8 mouse cellular contexts compared by ENCODE assay signal in the genomic region with DNA sequence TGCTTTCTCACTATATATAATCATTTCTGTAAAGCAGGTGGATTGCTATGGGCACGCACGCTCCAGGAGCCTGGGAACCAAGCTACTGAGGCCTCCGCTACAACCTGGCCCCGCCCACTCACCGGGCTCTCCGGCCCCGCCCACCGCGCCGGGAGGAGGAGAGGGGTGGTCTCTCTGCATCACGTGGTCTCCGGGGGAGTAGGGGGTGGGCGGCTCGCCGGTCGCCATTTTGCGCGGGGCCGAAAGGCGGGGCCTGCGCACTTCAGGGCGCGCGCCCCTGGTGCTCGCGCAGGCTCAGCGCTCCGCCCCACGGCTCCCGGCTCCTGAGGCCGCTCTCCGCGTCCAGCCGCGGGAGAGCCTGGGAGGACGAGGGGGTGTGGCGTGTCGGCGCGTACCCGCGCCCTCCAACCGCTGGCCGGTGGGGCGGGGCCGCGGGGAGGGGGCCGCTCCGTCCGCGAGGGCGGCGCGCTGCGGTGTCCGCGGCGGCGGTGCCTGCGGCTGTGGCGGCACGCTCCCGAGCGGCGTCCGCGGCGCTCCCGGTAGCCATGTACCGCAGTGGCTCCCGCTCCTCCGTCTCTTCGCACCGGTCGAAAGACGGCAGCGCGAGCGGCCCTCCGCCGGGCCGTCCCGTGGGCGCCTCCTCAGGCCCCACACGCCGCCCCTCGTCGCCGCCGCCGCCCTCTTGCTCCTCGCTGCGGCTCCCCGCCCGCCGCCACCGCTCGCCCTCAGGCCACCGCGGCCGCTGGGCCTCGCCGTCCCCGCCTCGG. TPM values are rescaled to one million over a fixed set of nuclear protein-coding genes. Genes with fewer than 3 reads are reported as not detected.
DNase-seq lines count a peak whose midpoint lies in the region; ATAC-seq and TF ChIP-seq lines count a peak whose summit lies in the region.

A gene (plus strand): TSS at position 438 of the 767 bp plus-strand sequence.

- peak within 1 kb of the TSS; percentile 92 for H3K9ac ChIP-seq in embryonic facial prominence, embryonic 15.5 days
- H3K9ac ChIP-seq in limb, embryonic 14.5 days (ENCODE audit: low read depth, low read length, severe bottlenecking) = peak within 1 kb of the TSS; percentile 94
- H3K9ac ChIP-seq in midbrain, postnatal 0 days (replicated peaks; ENCODE audit: low read length, poor library complexity, severe bottlenecking) = peak within 1 kb of the TSS; percentile 99

- peak; percentile 98 for ATAC-seq in embryonic facial prominence, embryonic 15.5 days (ENCODE audit: insufficient number of reproducible peaks, low FRiP score, low TSS enrichment, low read depth)
- ATAC-seq in limb, embryonic 14.5 days (ENCODE audit: low FRiP score, low read depth) = peak; percentile 99
- peak; percentile 97 for ATAC-seq in midbrain, postnatal 0 days (ENCODE audit: low FRiP score)

- H3K27ac ChIP-seq in bone marrow, adult 2 months (ENCODE audit: control insufficient read depth, insufficient read depth, low read depth, low read length, poor library complexity) = peak within 1 kb of the TSS; percentile 88
- peak within 1 kb of the TSS; percentile 85 for H3K27ac ChIP-seq in embryonic facial prominence, embryonic 15.5 days (replicated peaks)
- H3K27ac ChIP-seq in limb, embryonic 14.5 days (replicated peaks; ENCODE audit: low read depth, low read length) = peak within 1 kb of the TSS; percentile 81
- H3K27ac ChIP-seq in midbrain, postnatal 0 days (ENCODE audit: low read depth, low read length) = peak within 1 kb of the TSS; percentile 91

- H3K4me2 ChIP-seq in embryonic facial prominence, embryonic 15.5 days (replicated peaks) = peak within 1 kb of the TSS; percentile 68
- peak within 1 kb of the TSS; percentile 83 for H3K4me2 ChIP-seq in limb, embryonic 14.5 days (replicated peaks; ENCODE audit: low read depth, low read length, severe bottlenecking)
- peak within 1 kb of the TSS; percentile 83 for H3K4me2 ChIP-seq in midbrain, postnatal 0 days (ENCODE audit: low read depth, low read length, poor library complexity, severe bottlenecking)

- H3K4me3 ChIP-seq in bone marrow, adult 2 months (replicated peaks; ENCODE audit: control insufficient read depth, low read depth, low read length) = peak within 1 kb of the TSS; percentile 44
- peak within 1 kb of the TSS; percentile 77 for H3K4me3 ChIP-seq in embryonic facial prominence, embryonic 15.5 days (replicated peaks)
- peak within 1 kb of the TSS; percentile 89 for H3K4me3 ChIP-seq in limb, embryonic 14.5 days (replicated peaks; ENCODE audit: low read length)
- H3K4me3 ChIP-seq in midbrain, postnatal 0 days (ENCODE audit: low read depth, low read length) = peak within 1 kb of the TSS; percentile 94

- TF ChIP-seq CTCF in bone marrow, adult 2 months (IDR thresholded peaks at IDR 0.05; ENCODE audit: control insufficient read depth, insufficient read depth, low read length) = no peak
- peak; percentile 38; the same call in 1 of the 2 replicates for TF ChIP-seq CTCF in midbrain, postnatal 0 days (IDR thresholded peaks at IDR 0.05)

- TF ChIP-seq POLR2A in bone marrow, adult 2 months (IDR thresholded peaks at IDR 0.05; ENCODE audit: borderline replicate concordance, control insufficient read depth, low read depth, low read length) = peak; percentile 57; the same call in 1 of the 2 replicates
- 0 out of 2 replicates have a peak, but pooled peaks have one; percentile 60 for TF ChIP-seq POLR2A in limb, embryonic 14.5 days (IDR thresholded peaks at IDR 0.05; ENCODE audit: borderline replicate concordance, extremely low read depth, insufficient read depth, insufficient read length)

- no peaks in the 10 kb centered on the region for H3K27me3 ChIP-seq in embryonic facial prominence, embryonic 15.5 days
- H3K27me3 ChIP-seq in limb, embryonic 14.5 days (ENCODE audit: control insufficient read depth, insufficient read depth, low read length) = no peaks in the 10 kb centered on the region
- no peaks in the 10 kb centered on the region for H3K27me3 ChIP-seq in midbrain, postnatal 0 days (ENCODE audit: insufficient read depth, low read length)

- H3K9me3 ChIP-seq in embryonic facial prominence, embryonic 15.5 days (replicated peaks) = no peaks in the 10 kb centered on the region
- no peaks in the 10 kb centered on the region for H3K9me3 ChIP-seq in limb, embryonic 14.5 days (ENCODE audit: control insufficient read depth, low read length)
- no peaks in the 10 kb centered on the region for H3K9me3 ChIP-seq in midbrain, postnatal 0 days (ENCODE audit: low read length)

- H3K36me3 ChIP-seq in embryonic facial prominence, embryonic 15.5 days = peaks cover 14% of the 10 kb centered on the region
- H3K36me3 ChIP-seq in limb, embryonic 14.5 days (ENCODE audit: control insufficient read depth, insufficient read depth, low read length) = peaks cover 9% of the 10 kb centered on the region
- no peaks in the 10 kb centered on the region for H3K36me3 ChIP-seq in midbrain, postnatal 0 days (ENCODE audit: insufficient read depth, low read length)

- peak; percentile 95 for DNase-seq in 416B (ENCODE audit: low read depth)
- DNase-seq in heart, adult 8-10 months (ENCODE audit: low spot score) = peak; percentile 96
- DNase-seq in kidney, adult 9 months = peak; percentile 98
- peak; percentile 94 for DNase-seq in limb, embryonic 14.5 days (ENCODE audit: low spot score)
- peak; percentile 97 for DNase-seq in midbrain, postnatal 0 days (ENCODE audit: low spot score)
- DNase-seq in spleen, postnatal 14 days (ENCODE audit: low spot score in 2 of 2) = peak; percentile 94

- under 1% methylated on average over 98 of the region's 105 CpGs for WGBS in bone marrow, adult 2 months
- under 1% methylated on average over 103 of the region's 105 CpGs for WGBS in embryonic facial prominence, embryonic 15.5 days
- under 1% methylated on average over 27 of the region's 105 CpGs for WGBS in limb, embryonic 14.5 days
- 2% methylated on average over 31 of the region's 105 CpGs for WGBS in midbrain, postnatal 0 days

- no peaks in the 10 kb centered on the region; the same call in 1 of the 2 replicates for H3K4me1 ChIP-seq in bone marrow, adult 2 months (ENCODE audit: control insufficient read depth, insufficient read depth, low read length)
- H3K4me1 ChIP-seq in embryonic facial prominence, embryonic 15.5 days = peaks cover 15% of the 10 kb centered on the region
- peaks cover 9% of the 10 kb centered on the region for H3K4me1 ChIP-seq in limb, embryonic 14.5 days (ENCODE audit: control insufficient read depth, insufficient read depth, low read length)
- H3K4me1 ChIP-seq in midbrain, postnatal 0 days (ENCODE audit: insufficient read depth, low read length) = peaks cover 13% of the 10 kb centered on the region; the same call in 1 of the 2 replicates

RNA-seq across cellular contexts. Expression of the gene that starts here (rescaled TPM):
- polyA plus RNA-seq in bone marrow, adult 2 months (2011; ENCODE audit: insufficient read depth, insufficient read length, low replicate concordance, missing spikeins) = 14.0 and 16.1 TPM in 2 replicates
- 10.7 and 11.9 TPM in 2 replicates for polyA plus RNA-seq in embryonic facial prominence, embryonic 15.5 days (2015; fragmentation: Nextera tagmentation; extraction: Ambion mirVana)
- 10 to 100 TPM; 15.2 to 21.6 (median 17.2) TPM for total RNA-seq in heart, adult 8-10 months (2022)
- 23.0 and 23.7 TPM in 2 replicates for polyA plus RNA-seq in limb, embryonic 14.5 days (2012; rRNA removed)
- polyA plus RNA-seq in limb, embryonic 14.5 days (2014; fragmentation: Nextera tagmentation; extraction: Ambion mirVana) = 18.4 and 22.7 TPM in 2 replicates
- 33.7 and 35.2 TPM in 2 replicates for total RNA-seq in midbrain, postnatal 0 days (2014; rRNA removed)
- 21.8 and 25.0 TPM in 2 replicates for polyA plus RNA-seq in midbrain, postnatal 0 days (2015; fragmentation: Nextera tagmentation; extraction: Ambion mirVana)

Comparison
In these comparisons a context has a peak if more than half of its experiments do, and no peak if none do; other contexts are left out.
1. Peak in every context shown above with its lines: DNase-seq, ATAC-seq, H3K4me3 ChIP-seq and H3K27ac ChIP-seq.
2. H3K4me3 ChIP-seq: peak in every context shown above with its lines; median percentile 94 in midbrain, postnatal 0 days; 89 in limb, embryonic 14.5 days; 77 in embryonic facial prominence, embryonic 15.5 days; 44 in bone marrow, adult 2 months.